Mouse (Mus musculus) forebrain, embryonic 13.5 days (tissue): ENCODE measurements around the gene Batf2. TPM values are rescaled to one million over a fixed set of nuclear protein-coding genes. Genes with fewer than 3 reads are reported as not detected.

Source experiments
- ATAC-seq: fragments of 200-750 bp; cut with Nextera tagmentation; 2 replicates; pipeline ENCODE4 v1.8.0; 2017
- H3K27ac ChIP-seq: fragments of 300-500 bp; sonication (generic); 2 replicates; pipeline ENCODE4 v1.5.1; 2015; ENCODE audit warnings: inconsistent platforms, mild to moderate bottlenecking, moderate library complexity
- H3K27me3 ChIP-seq: fragments of 300-500 bp; sonication (generic); 2 replicates; pipeline ENCODE4 v1.6.1; 2015; ENCODE audit warnings: mild to moderate bottlenecking, inconsistent platforms
- H3K36me3 ChIP-seq: fragments of 300-500 bp; sonication (generic); 2 replicates; pipeline ENCODE4 v1.6.1; 2015; ENCODE audit warnings: mild to moderate bottlenecking, inconsistent platforms; ENCODE audit not compliant: poor library complexity, severe bottlenecking
- H3K4me1 ChIP-seq: fragments of 300-500 bp; sonication (generic); 2 replicates; pipeline ENCODE4 v1.6.1; 2015; ENCODE audit warnings: inconsistent platforms
- H3K4me2 ChIP-seq: fragments of 300-500 bp; sonication (generic); 2 replicates; pipeline ENCODE4 v1.6.1; 2015; ENCODE audit warnings: inconsistent platforms, mild to moderate bottlenecking, moderate library complexity
- H3K4me3 ChIP-seq: fragments of 300-500 bp; sonication (generic); 2 replicates; pipeline ENCODE4 v1.5.1; 2015; ENCODE audit warnings: mild to moderate bottlenecking, inconsistent platforms
- H3K9ac ChIP-seq: fragments of 300-500 bp; sonication (generic); 2 replicates; pipeline ENCODE4 v1.6.1; 2015; ENCODE audit warnings: mild to moderate bottlenecking, inconsistent platforms
- H3K9me3 ChIP-seq: fragments of 300-500 bp; sonication (generic); replicated peaks from 2 replicates; pipeline ENCODE4 v1.6.1; 2016; ENCODE audit warnings: inconsistent platforms
- WGBS: fragments of 180-500 bp; shearing (Covaris S2); methylation state at CpG from one replicate; pipeline ENCODE4 v1.1.7; 2015; 5-methylcytosine and 5-hydroxymethylcytosine counted together
- polyA plus RNA-seq: library from polyadenylated mRNA; unstranded; fragments of >200 nt; fragmentation: Nextera tagmentation; extraction: Ambion mirVana; gene quantifications from 2 replicates; pipeline ENCODE4 v1.2.1, GENCODE M21; 2015

Batf2 gene
- polyA plus RNA-seq, 1 experiment from 2014 or later, result not detected

DNA sequence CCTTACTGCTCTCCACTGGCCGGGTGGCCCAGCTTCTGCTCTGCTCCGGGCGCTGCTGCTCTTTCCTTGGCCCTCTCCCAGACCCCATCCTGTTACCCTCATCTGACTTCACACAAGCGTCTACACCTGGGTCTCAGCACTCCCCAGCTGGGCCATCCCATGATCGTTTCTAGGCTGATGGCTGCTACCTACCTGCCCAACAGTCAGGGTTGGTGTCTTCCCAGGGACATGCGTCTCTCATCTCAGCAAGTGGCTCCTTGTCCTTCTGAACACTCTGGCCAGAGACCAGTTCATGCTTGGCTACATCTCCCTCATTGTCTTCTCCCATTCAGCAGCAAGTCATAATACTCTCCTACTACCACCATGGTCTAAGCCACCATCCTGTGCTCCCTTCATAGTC lies 1.1 kb upstream of the Batf2 start:
- no peak for ATAC-seq
- H3K36me3 ChIP-seq, result peaks cover 32% of the 10 kb centered on the region
- H3K27ac ChIP-seq, result peak overlapping the region; percentile 97; the same call in 1 of the 2 replicates
- H3K9ac ChIP-seq, result peak overlapping the region; percentile 86
- H3K4me1 ChIP-seq, result peaks cover 14% of the 10 kb centered on the region
- no peaks in the 10 kb centered on the region for H3K27me3 ChIP-seq
- peak overlapping the region; percentile 64 for H3K4me3 ChIP-seq
- 95% methylated on average over 6 of the region's 6 CpGs for WGBS
- peak overlapping the region; percentile 74 for H3K4me2 ChIP-seq
- H3K9me3 ChIP-seq, result no peaks in the 10 kb centered on the region

DNA sequence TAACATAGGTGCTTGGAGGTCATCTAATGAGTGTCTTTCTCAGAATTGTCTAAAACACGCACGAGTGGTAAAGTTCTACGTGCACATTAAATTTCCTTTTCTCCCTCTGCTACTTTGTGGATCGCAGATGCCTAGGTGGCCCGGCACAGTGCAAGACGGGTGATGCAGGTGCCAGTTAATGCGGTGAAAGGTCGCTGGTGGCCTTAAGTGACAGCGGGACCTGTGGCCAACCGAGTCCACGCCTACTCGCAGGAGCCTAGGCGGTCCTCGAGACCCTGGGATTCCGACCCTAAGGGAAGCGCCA lies 457 bp upstream of the Batf2 start:
- Histone ChIP-seq H3K4me3 (peak overlapping the region; percentile 64), H3K36me3 (peaks cover 26% of the 10 kb centered on the region), H3K9ac (peak overlapping the region; percentile 86), H3K4me1 (peaks cover 14% of the 10 kb centered on the region), H3K4me2 (peak overlapping the region; percentile 74), H3K9me3 (no peaks in the 10 kb centered on the region), H3K27me3 (no peaks in the 10 kb centered on the region), H3K27ac (peak overlapping the region; percentile 97)
- no peak for ATAC-seq
- 6% methylated on average over 16 of the region's 16 CpGs for WGBS

DNA sequence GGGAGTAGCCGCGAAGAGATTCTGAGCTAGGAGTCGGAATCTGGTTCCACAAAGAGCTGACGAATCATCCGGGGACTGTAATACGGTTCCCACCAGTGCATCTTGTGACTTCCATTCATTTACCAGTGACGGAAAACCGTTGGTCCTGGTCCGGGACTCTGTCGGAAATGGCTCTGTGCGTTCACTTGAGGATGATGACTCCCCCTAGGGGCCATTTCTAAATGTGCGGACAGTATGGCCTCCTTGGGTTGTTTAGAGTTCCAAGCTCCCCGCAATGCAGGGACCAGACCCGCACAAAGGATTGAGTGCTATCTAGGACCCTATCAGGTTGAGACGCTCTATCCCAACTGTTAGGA lies 589 bp downstream of the Batf2 start, which contains the start of gene Arl2:
Arl2 (minus strand) TSS at position 155 of the 356 bp plus-strand sequence.
- H3K27me3 ChIP-seq, result no peaks in the 10 kb centered on the region
- peak; percentile 77 for ATAC-seq
- peak within 1 kb of the TSS; percentile 97 for H3K27ac ChIP-seq
- H3K36me3 ChIP-seq, result peaks cover 15% of the 10 kb centered on the region
- peak within 1 kb of the TSS; percentile 64 for H3K4me3 ChIP-seq
- whole genome bisulfite sequencing, result under 1% methylated on average over 15 of the region's 15 CpGs
- H3K4me1 ChIP-seq, result peaks cover 14% of the 10 kb centered on the region
- peak within 1 kb of the TSS; percentile 74 for H3K4me2 ChIP-seq
- peak within 1 kb of the TSS; percentile 86 for H3K9ac ChIP-seq
- H3K9me3 ChIP-seq, result no peaks in the 10 kb centered on the region

DNA sequence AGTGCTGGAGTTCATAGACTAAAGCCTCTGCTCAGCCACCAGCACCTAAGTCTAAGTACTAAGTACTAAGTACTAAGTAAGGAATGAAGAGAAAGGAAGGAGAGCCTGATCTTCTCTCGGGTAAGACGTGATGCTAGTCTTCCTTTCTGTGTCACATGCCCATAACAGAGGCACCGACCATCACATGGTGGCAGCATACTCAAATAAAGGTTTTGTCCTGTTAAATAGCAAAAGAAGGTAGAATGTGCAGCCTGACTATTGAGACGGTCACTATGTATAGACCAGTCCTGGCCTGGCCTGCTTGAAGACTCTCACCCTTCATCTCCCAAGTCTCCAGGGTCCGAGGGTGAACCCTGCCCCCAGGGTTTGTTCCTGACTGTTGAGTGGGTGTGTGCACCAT lies 4.1 kb downstream of the Batf2 start:
- H3K4me2 ChIP-seq, result no peak overlapping the region
- H3K9ac ChIP-seq, result no peak overlapping the region
- no peak for ATAC-seq
- H3K27me3 ChIP-seq, result 0 out of 2 replicates have a peak, but pooled peaks cover 4% of the 10 kb centered on the region
- H3K27ac ChIP-seq, result no peak overlapping the region
- H3K4me3 ChIP-seq, result no peak overlapping the region
- H3K36me3 ChIP-seq, result no peaks in the 10 kb centered on the region
- WGBS, result 76% methylated on average over 5 of the region's 5 CpGs
- H3K4me1 ChIP-seq, result peaks cover 8% of the 10 kb centered on the region
- H3K9me3 ChIP-seq, result no peaks in the 10 kb centered on the region

DNA sequence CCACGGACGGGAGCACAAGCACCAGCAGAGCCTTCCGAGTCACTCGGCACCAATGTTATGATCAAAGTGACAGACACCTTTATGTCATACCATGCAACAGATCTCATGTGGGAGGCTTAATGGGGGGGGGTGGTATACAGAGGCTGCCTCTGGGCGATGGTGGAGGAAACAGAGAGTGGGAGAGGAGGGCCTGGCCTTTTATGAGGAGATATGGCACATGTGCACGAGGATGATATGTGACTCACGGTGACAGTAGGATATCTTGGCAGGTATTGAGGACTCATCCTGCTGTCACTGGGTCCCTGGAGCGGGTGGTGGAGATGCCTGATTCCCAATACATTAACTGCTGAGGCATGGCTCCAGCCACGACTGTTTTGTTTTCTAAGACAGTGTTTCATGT lies 14.4 kb downstream of the Batf2 start:
- WGBS, result 88% methylated on average over 9 of the region's 9 CpGs
- H3K27me3 ChIP-seq, result no peaks in the 10 kb centered on the region
- H3K27ac ChIP-seq, result no peak overlapping the region
- no peak for ATAC-seq
- no peak overlapping the region for H3K9ac ChIP-seq
- H3K4me1 ChIP-seq, result no peaks in the 10 kb centered on the region
- H3K4me3 ChIP-seq, result no peak overlapping the region
- no peaks in the 10 kb centered on the region for H3K9me3 ChIP-seq
- no peaks in the 10 kb centered on the region for H3K36me3 ChIP-seq
- no peak overlapping the region for H3K4me2 ChIP-seq

DNA sequence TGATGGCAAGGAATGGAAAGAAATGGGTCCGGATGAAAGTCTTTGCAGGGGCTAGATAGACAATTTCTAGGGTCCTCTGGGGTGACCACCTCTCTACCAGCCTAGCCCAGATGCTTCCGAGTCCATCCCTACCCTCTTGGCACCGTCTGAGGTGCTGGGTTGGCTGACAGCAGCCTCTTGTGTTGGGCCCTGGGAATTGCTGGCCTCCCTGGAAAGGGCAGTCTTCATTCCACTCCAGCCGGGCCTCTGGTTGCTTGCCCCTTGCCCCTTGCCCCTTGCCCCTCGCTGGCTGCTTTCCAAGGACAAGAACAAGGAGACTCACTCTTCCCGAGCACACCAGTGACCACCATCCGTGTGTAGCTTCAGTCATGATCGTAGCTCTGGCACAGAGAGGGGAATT lies 15.6 kb downstream of the Batf2 start:
- H3K36me3 ChIP-seq, result no peaks in the 10 kb centered on the region
- H3K4me1 ChIP-seq, result no peaks in the 10 kb centered on the region
- H3K4me2 ChIP-seq, result no peak overlapping the region
- no peak for ATAC-seq
- no peak overlapping the region for H3K27ac ChIP-seq
- WGBS, result 73% methylated on average over 8 of the region's 8 CpGs
- no peak overlapping the region for H3K9ac ChIP-seq
- no peaks in the 10 kb centered on the region for H3K9me3 ChIP-seq
- no peak overlapping the region for H3K4me3 ChIP-seq
- H3K27me3 ChIP-seq, result no peaks in the 10 kb centered on the region

DNA sequence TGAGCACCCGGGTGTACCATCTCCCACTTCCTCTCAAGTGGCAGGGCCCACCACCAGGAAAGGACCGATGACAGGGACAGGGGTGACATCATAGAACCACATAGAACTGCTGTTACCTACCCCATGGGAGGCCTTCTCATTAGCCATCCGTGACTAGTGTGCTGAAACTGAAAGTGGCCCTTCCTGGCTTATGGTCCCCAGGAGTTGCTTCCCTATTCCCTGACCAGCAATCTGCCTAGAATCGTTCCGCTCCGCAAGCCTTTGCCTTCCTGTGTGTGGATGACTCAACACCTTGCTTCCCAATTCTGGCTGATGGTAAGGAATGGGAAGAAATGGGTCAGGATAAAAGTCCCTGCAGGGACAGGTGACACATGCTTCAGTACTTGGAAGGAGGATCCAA lies 16.4 kb downstream of the Batf2 start:
- WGBS, result 74% methylated on average over 6 of the region's 6 CpGs
- Histone ChIP-seq H3K4me3 (no peak overlapping the region), H3K9ac (no peak overlapping the region), H3K4me1 (no peaks in the 10 kb centered on the region), H3K4me2 (no peak overlapping the region), H3K27me3 (no peaks in the 10 kb centered on the region), H3K36me3 (no peaks in the 10 kb centered on the region), H3K27ac (no peak overlapping the region), H3K9me3 (no peaks in the 10 kb centered on the region)
- ATAC-seq, result no peak

DNA sequence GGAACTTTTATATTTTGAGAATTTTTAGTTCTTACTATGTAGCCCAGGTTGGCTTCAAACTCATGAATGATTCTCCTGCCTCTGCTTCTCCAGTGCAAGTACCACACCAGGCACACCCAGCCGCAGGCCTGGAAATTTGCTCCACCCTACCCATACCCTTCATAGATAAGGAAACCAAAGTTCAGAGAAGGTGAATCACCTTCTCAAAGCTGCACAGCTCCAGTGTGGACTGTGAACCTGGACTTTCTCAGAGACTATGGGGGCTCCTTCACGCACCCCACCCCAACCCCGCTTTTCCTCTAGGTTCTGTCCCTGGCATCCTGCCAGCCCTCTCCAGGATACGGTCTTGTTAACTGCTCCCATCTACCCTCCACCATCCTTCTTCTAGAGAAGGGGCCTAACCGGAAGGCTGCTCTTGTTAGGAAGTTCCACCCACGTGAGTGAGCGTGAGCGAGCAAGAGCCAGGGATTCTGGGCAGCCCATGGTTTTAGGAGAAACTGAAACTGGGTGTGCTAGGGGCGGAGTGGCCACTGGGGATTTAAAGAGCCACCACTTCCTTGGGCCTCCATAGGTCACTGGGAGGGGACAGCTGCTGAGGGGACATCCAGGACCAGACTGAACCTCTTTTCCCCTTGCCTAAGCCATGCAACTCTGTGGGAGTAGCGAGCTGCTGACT lies 23.2 kb downstream of the Batf2 start:
- Histone ChIP-seq H3K9ac (no peak overlapping the region), H3K4me2 (no peak overlapping the region), H3K4me1 (no peaks in the 10 kb centered on the region), H3K36me3 (no peaks in the 10 kb centered on the region), H3K27me3 (no peaks in the 10 kb centered on the region), H3K4me3 (no peak overlapping the region), H3K27ac (no peak overlapping the region), H3K9me3 (no peaks in the 10 kb centered on the region)
- ATAC-seq, result no peak
- WGBS, result 67% methylated on average over 10 of the region's 10 CpGs

DNA sequence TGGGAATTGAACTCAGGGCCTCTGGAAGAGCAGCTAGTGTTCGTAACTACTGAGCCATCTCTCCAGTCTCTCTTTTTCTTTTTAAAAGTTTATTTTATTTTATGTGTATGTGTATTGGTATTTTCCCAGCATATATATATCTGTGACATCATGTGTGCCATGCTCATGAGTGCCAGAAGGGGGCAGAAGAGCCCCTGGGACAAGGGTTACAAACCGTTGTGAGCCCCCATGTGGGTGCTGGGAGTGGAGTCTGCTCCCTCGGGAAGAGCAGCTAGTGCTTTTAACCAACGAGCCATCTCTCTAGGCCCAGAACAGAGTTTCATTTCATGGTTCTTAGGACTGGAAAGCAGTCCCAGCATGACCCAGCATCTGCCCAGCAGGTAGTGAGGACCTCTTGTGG lies 26.0 kb downstream of the Batf2 start:
- Histone ChIP-seq H3K9me3 (no peaks in the 10 kb centered on the region), H3K4me3 (no peak overlapping the region), H3K4me2 (no peak overlapping the region), H3K27me3 (no peaks in the 10 kb centered on the region), H3K9ac (no peak overlapping the region), H3K36me3 (no peaks in the 10 kb centered on the region), H3K27ac (no peak overlapping the region), H3K4me1 (no peaks in the 10 kb centered on the region)
- no peak for ATAC-seq
- 84% methylated on average over 4 of the region's 4 CpGs for WGBS

DNA sequence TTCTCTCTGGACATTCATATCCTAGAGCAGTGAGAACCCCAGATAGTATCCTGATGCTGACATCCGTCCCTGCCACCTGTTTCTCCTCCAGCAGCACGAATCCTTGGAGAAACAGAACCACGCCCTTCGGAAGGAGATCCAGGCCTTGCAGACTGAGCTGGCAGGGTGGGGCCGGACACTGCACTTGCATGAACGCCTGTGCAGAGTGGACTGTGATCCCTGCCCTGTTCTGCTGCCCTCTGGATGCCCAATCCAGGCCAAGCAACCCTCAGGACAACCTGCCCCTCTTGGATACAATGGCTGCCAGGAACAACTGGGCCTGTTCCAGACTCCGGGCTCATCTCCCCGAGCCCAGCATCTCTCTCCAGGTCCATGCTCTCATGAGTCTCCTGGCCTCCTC lies 30.4 kb downstream of the Batf2 start:
- Histone ChIP-seq H3K27me3 (no peaks in the 10 kb centered on the region), H3K36me3 (no peaks in the 10 kb centered on the region), H3K4me3 (no peak overlapping the region), H3K9ac (no peak overlapping the region), H3K9me3 (no peaks in the 10 kb centered on the region), H3K27ac (no peak overlapping the region), H3K4me2 (no peak overlapping the region), H3K4me1 (no peaks in the 10 kb centered on the region)
- 90% methylated on average over 8 of the region's 8 CpGs for WGBS
- ATAC-seq, result no peak

DNA sequence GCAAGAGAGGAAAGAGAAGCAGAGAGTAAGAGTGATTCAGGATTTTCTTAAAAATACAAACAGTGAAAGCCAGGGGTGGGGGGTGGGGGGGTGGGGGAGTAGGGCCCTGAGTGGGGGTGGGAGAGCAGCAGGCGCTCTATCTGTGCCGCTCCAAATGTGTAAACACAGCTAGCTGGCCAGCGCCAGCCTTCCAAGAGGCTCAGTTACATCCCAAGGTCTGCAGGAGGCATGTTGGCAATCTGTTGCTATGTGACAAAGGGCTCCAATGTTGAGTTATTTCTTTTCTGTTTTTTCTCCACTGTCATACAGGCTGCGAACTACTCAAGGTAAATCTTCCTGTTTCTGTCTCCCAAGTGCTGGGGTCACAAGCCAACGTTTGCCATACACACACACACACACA lies 34.0 kb downstream of the Batf2 start:
- ATAC-seq, result no peak
- Histone ChIP-seq H3K27ac (no peak overlapping the region), H3K36me3 (no peaks in the 10 kb centered on the region), H3K4me3 (no peak overlapping the region), H3K27me3 (no peaks in the 10 kb centered on the region), H3K4me2 (no peak overlapping the region), H3K9ac (no peak overlapping the region), H3K9me3 (0 out of 2 replicates have a peak, but pooled peaks cover 4% of the 10 kb centered on the region), H3K4me1 (no peaks in the 10 kb centered on the region)
- 43% methylated on average over 5 of the region's 5 CpGs for WGBS

DNA sequence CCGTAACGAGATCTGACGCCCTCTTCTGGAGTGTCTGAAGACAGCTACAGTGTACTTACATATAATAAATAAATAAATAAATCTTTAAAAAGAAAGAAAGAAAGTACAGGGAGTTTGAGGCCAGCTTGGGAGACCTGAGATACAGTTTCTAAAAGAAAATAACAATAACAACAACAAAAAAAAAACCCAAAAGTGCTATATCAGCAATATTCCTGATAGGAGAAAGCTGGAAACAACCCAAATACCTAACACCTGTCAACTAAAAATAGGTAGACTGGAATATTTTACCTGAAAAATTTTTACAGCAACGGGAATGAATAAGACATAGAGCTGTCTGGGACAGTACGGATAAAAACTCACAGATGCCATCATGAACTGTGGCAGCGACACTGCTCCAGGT lies 38.0 kb downstream of the Batf2 start:
- no peaks in the 10 kb centered on the region for H3K4me1 ChIP-seq
- no peak for ATAC-seq
- no peaks in the 10 kb centered on the region for H3K36me3 ChIP-seq
- H3K27me3 ChIP-seq, result no peaks in the 10 kb centered on the region
- H3K4me2 ChIP-seq, result no peak overlapping the region
- H3K9me3 ChIP-seq, result 0 out of 2 replicates have a peak, but pooled peaks cover 4% of the 10 kb centered on the region
- no peak overlapping the region for H3K4me3 ChIP-seq
- 86% methylated on average over 6 of the region's 6 CpGs for WGBS
- H3K9ac ChIP-seq, result no peak overlapping the region
- no peak overlapping the region for H3K27ac ChIP-seq

DNA sequence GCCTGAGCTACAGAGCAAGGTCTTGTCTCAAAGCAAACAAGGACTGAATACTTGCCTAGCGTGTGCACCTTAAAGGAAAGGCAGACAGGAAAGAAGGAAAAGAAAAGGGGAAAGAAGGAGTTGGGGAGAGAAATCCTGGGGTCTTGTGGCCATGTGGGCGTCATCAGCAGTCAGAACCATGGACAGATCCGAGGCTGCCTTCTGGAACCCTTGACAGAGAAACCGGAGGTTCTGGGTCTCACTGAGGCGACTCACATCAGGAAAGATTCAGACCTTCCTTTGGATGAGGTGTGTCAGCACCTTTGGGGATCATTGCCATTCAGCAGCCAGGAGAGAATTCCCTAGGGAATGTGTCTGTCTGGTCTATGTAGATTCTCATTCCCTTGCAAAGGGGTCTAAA lies 40.8 kb downstream of the Batf2 start:
- Histone ChIP-seq H3K4me3 (no peak overlapping the region), H3K4me1 (no peaks in the 10 kb centered on the region), H3K4me2 (no peak overlapping the region), H3K27me3 (no peaks in the 10 kb centered on the region), H3K9ac (no peak overlapping the region), H3K27ac (no peak overlapping the region), H3K36me3 (no peaks in the 10 kb centered on the region), H3K9me3 (0 out of 2 replicates have a peak, but pooled peaks cover 4% of the 10 kb centered on the region)
- no peak for ATAC-seq
- WGBS, result 30% methylated on average over 5 of the region's 5 CpGs
